Mouse (Mus musculus) ES-E14 (cell line): ENCODE results near the gene Echs1.

Experiments used
- CHD2 ChIP-seq: IDR thresholded peaks from 2 replicates; pipeline ENCODE4 v1.6.1; 2014; ENCODE audit warnings: mild to moderate bottlenecking, low read depth, low read length, inconsistent platforms
- HCFC1 ChIP-seq: IDR thresholded peaks from 2 replicates; pipeline ENCODE4 v1.6.1; 2012; ENCODE audit warnings: low read length, inconsistent platforms, borderline replicate concordance; ENCODE audit not compliant: insufficient read depth
- MAFK ChIP-seq: IDR thresholded peaks from 2 replicates; pipeline ENCODE4 v1.6.1; 2014; ENCODE audit warnings: mild to moderate bottlenecking, low read depth, low read length, inconsistent platforms; ENCODE audit not compliant: insufficient read depth
- ZC3H11A ChIP-seq: IDR thresholded peaks from 2 replicates; pipeline ENCODE4 v1.6.1; 2012; ENCODE audit warnings: low read depth, mild to moderate bottlenecking, inconsistent platforms, low read length, borderline replicate concordance
- ZNF384 ChIP-seq: IDR thresholded peaks from 2 replicates; pipeline ENCODE4 v1.6.1; 2012; ENCODE audit warnings: low read depth, low read length, inconsistent platforms

GRCm38 (mm10) chr7:140081408-140082241 is 34.7 kb downstream of the Echs1 start:
- TF ChIP-seq MAFK = no peak
- TF ChIP-seq ZNF384 = no peak
- no peak for TF ChIP-seq HCFC1
- TF ChIP-seq ZC3H11A = no peak
- no peak for TF ChIP-seq CHD2
